Mouse (Mus musculus) liver, adult 2 months (tissue): ENCODE results near the gene Fryl.

Experiments used
- CTCF ChIP-seq: fragments of 200-500 bp; IDR thresholded peaks from 2 replicates; pipeline ENCODE4 v1.5.1; 2011; ENCODE audit warnings: low read depth, low read length, control low read depth
- POLR2A ChIP-seq: fragments of 200-500 bp; IDR thresholded peaks from 2 replicates; pipeline ENCODE4 v1.6.1; 2011; ENCODE audit warnings: low read length, control low read depth; ENCODE audit not compliant: insufficient read depth; ENCODE audit errors: extremely low read depth

DNA sequence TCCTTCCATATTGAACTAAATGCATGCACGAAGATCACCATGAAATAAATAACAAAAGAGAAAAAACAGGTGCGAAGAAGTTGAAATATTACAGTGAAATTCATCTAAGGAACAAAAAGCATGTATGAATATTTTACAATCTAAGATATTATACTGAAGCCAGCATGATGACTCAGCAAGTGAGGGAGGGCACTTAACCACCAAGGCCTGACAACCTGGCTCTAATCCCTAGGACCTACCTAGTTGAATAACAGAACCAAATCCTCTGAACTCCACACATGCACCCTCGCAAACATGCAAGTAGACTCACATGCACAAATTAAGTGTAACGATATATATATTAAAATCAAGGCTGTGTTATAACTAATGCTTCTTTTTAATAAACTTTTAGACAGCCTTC is 7.1 kb downstream of the Fryl start:
- TF ChIP-seq CTCF (no peak), POLR2A (no peak)
